Mouse (Mus musculus) cortical plate, adult 2 months (tissue): ENCODE measurements around the gene Aen.

Experiments
- CTCF ChIP-seq: fragments of 200-500 bp; IDR thresholded peaks from 2 replicates; pipeline ENCODE4 v1.5.1; 2011; ENCODE audit warnings: mild to moderate bottlenecking, control low read depth, low read length; ENCODE audit not compliant: insufficient read depth; ENCODE audit errors: extremely low read depth
- POLR2A ChIP-seq: fragments of 200-500 bp; IDR thresholded peaks from 2 replicates; pipeline ENCODE4 v1.6.1; 2011; ENCODE audit warnings: mild to moderate bottlenecking, low read length, control low read depth; ENCODE audit not compliant: insufficient read depth; ENCODE audit errors: extremely low read depth

- TF ChIP-seq CTCF (no peak), POLR2A (no peak)
Measured at GRCm38 (mm10) chr7:78897567-78897966, 1.9 kb downstream of the Aen start.
